Mouse (Mus musculus): Measurements from ENCODE around the gene Pafah2.

GRCm38 (mm10) chr4:134371316-134371855, 24.7 kb upstream of the Pafah2 start:
- TF ChIP-seq CTCF (conservative IDR thresholded peaks at IDR 0.05; ENCODE audit: low read length) (no peak), POU5F1 (IDR thresholded peaks at IDR 0.05; ENCODE audit: borderline replicate concordance, low read length) (no peak)

Measured in E14TG2a.4 (cell line).